Comparison of ENCODE assay signal across 32 mouse cellular contexts in genomic region chr1:185201994-185202393, GRCm38 (mm10). TPM values are rescaled to one million over a fixed set of nuclear protein-coding genes. Genes with fewer than 3 reads are reported as not detected.
DNase-seq lines count a peak whose midpoint lies in the region; ATAC-seq and TF ChIP-seq lines count a peak whose summit lies in the region.
"Had no signal": no experiment of that assay in that cellular context is flagged by ENCODE, and none has a peak within 500 bp of the region (broad histone marks: within the 10 kb centered on the region; RNA-seq: fewer than 3 reads in every experiment).

No protein-coding gene starts in this region.

- no peak overlapping the region for H3K4me2 ChIP-seq in intestine, postnatal 0 days (replicated peaks; ENCODE audit: low read depth)
- no peak overlapping the region for H3K4me2 ChIP-seq in intestine, embryonic 16.5 days (ENCODE audit: low read depth, low read length)
- no peak overlapping the region for H3K4me2 ChIP-seq in lung, postnatal 0 days (replicated peaks; ENCODE audit: low read depth, low read length)
- H3K4me2 ChIP-seq: embryonic facial prominence, embryonic 15.5 days; forebrain, embryonic 13.5 days; heart, embryonic 12.5 days; hindbrain, embryonic 15.5 days; kidney, embryonic 15.5 days; midbrain, embryonic 13.5 days; stomach, embryonic 15.5 days had no signal

- H3K27me3 ChIP-seq in intestine, postnatal 0 days (replicated peaks; ENCODE audit: control insufficient read depth, insufficient read depth, low read length): no peaks in the 10 kb centered on the region
- no peaks in the 10 kb centered on the region for H3K27me3 ChIP-seq in intestine, embryonic 16.5 days (replicated peaks; ENCODE audit: control insufficient read depth, insufficient read depth, low read length)
- H3K27me3 ChIP-seq in lung, postnatal 0 days (replicated peaks; ENCODE audit: insufficient read depth, low read length): no peaks in the 10 kb centered on the region
- H3K27me3 ChIP-seq: embryonic facial prominence, embryonic 15.5 days; forebrain, embryonic 13.5 days; hindbrain, embryonic 15.5 days; kidney, embryonic 15.5 days; lung, embryonic 15.5 days; megakaryocyte, embryonic 14.5 days; midbrain, embryonic 13.5 days; neural tube, embryonic 13.5 days; stomach, embryonic 15.5 days had no signal

- no peaks in the 10 kb centered on the region for H3K36me3 ChIP-seq in intestine, postnatal 0 days (ENCODE audit: control insufficient read depth, insufficient read depth)
- no peaks in the 10 kb centered on the region for H3K36me3 ChIP-seq in intestine, embryonic 16.5 days (ENCODE audit: control insufficient read depth, insufficient read depth, low read length)
- H3K36me3 ChIP-seq in lung, postnatal 0 days (ENCODE audit: insufficient read depth, low read length): no peaks in the 10 kb centered on the region
- H3K36me3 ChIP-seq: embryonic facial prominence, embryonic 15.5 days; heart, embryonic 12.5 days; hindbrain, embryonic 15.5 days; kidney, embryonic 15.5 days; lung, embryonic 15.5 days; midbrain, embryonic 13.5 days; neural tube, embryonic 13.5 days; stomach, embryonic 15.5 days had no signal

- H3K4me3 ChIP-seq in intestine, postnatal 0 days (ENCODE audit: low read depth, low read length): no peak overlapping the region
- H3K4me3 ChIP-seq in intestine, embryonic 16.5 days (ENCODE audit: low read length): no peak overlapping the region
- no peak overlapping the region for H3K4me3 ChIP-seq in lung, postnatal 0 days (ENCODE audit: low read depth, low read length)
- H3K4me3 ChIP-seq: embryonic facial prominence, embryonic 15.5 days; forebrain, embryonic 13.5 days; heart, embryonic 12.5 days; hindbrain, embryonic 15.5 days; kidney, embryonic 15.5 days; lung, embryonic 15.5 days; megakaryocyte, embryonic 14.5 days; midbrain, embryonic 13.5 days; neural tube, embryonic 13.5 days; stomach, embryonic 15.5 days had no signal

- ATAC-seq in CD4-positive, CD25-positive, alpha-beta regulatory T cell, adult 4 months: no peak
- ATAC-seq in intestine, postnatal 0 days: no peak
- no peak for ATAC-seq in intestine, embryonic 16.5 days
- no peak for ATAC-seq in lung, postnatal 0 days
- ATAC-seq: activated CD4-positive, CD25-positive, alpha-beta regulatory T cell, adult 4 months; forebrain, embryonic 13.5 days; midbrain, embryonic 13.5 days had no signal

- 82% methylated on average over 2 of the region's 2 CpGs for WGBS in intestine, postnatal 0 days
- WGBS in intestine, embryonic 16.5 days: 84% methylated on average over 2 of the region's 2 CpGs
- WGBS in lung, postnatal 0 days: 77% methylated on average over 2 of the region's 2 CpGs

- no peaks in the 10 kb centered on the region for H3K9me3 ChIP-seq in intestine, postnatal 0 days (ENCODE audit: control insufficient read depth)
- H3K9me3 ChIP-seq in intestine, embryonic 16.5 days (ENCODE audit: control insufficient read depth, low read length): no peaks in the 10 kb centered on the region
- no peaks in the 10 kb centered on the region for H3K9me3 ChIP-seq in lung, postnatal 0 days (ENCODE audit: low read length)
- H3K9me3 ChIP-seq: embryonic facial prominence, embryonic 15.5 days; forebrain, embryonic 13.5 days; heart, embryonic 12.5 days; hindbrain, embryonic 15.5 days; kidney, embryonic 15.5 days; lung, embryonic 15.5 days; neural tube, embryonic 13.5 days; stomach, embryonic 15.5 days had no signal

- no peak overlapping the region for H3K27ac ChIP-seq in intestine, postnatal 0 days (ENCODE audit: low read depth, low read length)
- no peak overlapping the region for H3K27ac ChIP-seq in intestine, embryonic 16.5 days (ENCODE audit: low read length)
- no peak overlapping the region for H3K27ac ChIP-seq in lung, postnatal 0 days (ENCODE audit: low read length)
- H3K27ac ChIP-seq: embryonic facial prominence, embryonic 15.5 days; forebrain, embryonic 13.5 days; kidney, embryonic 15.5 days; liver, embryonic 14.5 days; lung, embryonic 15.5 days; stomach, embryonic 15.5 days had no signal

- H3K4me1 ChIP-seq in intestine, postnatal 0 days (replicated peaks; ENCODE audit: control insufficient read depth, insufficient read depth, low read length): peaks cover 3% of the 10 kb centered on the region; the same call in 1 of the 2 replicates
- peaks cover 12% of the 10 kb centered on the region for H3K4me1 ChIP-seq in intestine, embryonic 16.5 days (ENCODE audit: control insufficient read depth, insufficient read depth, low read length)
- H3K4me1 ChIP-seq in lung, postnatal 0 days (ENCODE audit: insufficient read depth, low read depth, low read length): peaks cover 6% of the 10 kb centered on the region; the same call in 1 of the 2 replicates

- TF ChIP-seq CTCF in intestine, postnatal 0 days (IDR thresholded peaks at IDR 0.05; ENCODE audit: low read depth): peak; percentile 46
- peak; percentile 26; the same call in 1 of the 2 replicates for TF ChIP-seq CTCF in lung, postnatal 0 days (IDR thresholded peaks at IDR 0.05)

- DNase-seq in CD4-positive, CD25-positive, alpha-beta regulatory T cell, adult 2 months (ENCODE audit: low read depth, low spot score): peak; percentile 30
- no peak for DNase-seq in lung, postnatal 0 days (ENCODE audit: low spot score)
- DNase-seq in lung, adult 18-20 months: no peak
- peak; percentile 20 for DNase-seq in naive thymus-derived CD4-positive, alpha-beta T cell, adult 2 months (ENCODE audit: low read depth)
- DNase-seq in ovary, adult 18-20 months (ENCODE audit: low spot score): no peak
- DNase-seq: adrenal gland, adult 2 months; adrenal gland, postnatal 36 days; cerebellum, adult 2 months; cerebellum, postnatal 14 days; gastrocnemius, postnatal 25 days; heart, adult 18-20 months; kidney, adult 11 months; kidney, postnatal 36 days; layer of hippocampus, postnatal 36 days; liver; lung, postnatal 4 days; thymus, postnatal 25 days had no signal

- H3K9ac ChIP-seq in intestine, postnatal 0 days (ENCODE audit: low read depth, low read length): no peak overlapping the region
- H3K9ac ChIP-seq in intestine, embryonic 16.5 days (ENCODE audit: low read depth, low read length): no peak overlapping the region
- H3K9ac ChIP-seq in lung, postnatal 0 days (replicated peaks; ENCODE audit: low read depth): no peak overlapping the region
- H3K9ac ChIP-seq: embryonic facial prominence, embryonic 15.5 days; forebrain, embryonic 13.5 days; heart, embryonic 12.5 days; kidney, embryonic 15.5 days; lung, embryonic 15.5 days; neural tube, embryonic 13.5 days; stomach, embryonic 15.5 days had no signal

- no peak for TF ChIP-seq EP300 in lung, postnatal 0 days (IDR thresholded peaks at IDR 0.05)

RNA-seq across cellular contexts. Expression of gene Rab3gap2, which starts 1.9 kb away (rescaled TPM):
- 10 to 100 TPM; 14.7 to 20.7 TPM for polyA plus RNA-seq in CD4-positive, CD25-positive, alpha-beta regulatory T cell, adult 4 months (2017; shearing (Covaris generic))
- polyA plus RNA-seq in intestine, postnatal 0 days (2015; fragmentation: Nextera tagmentation; extraction: Ambion mirVana): 15.8 and 17.0 TPM in 2 replicates
- 25.4 and 27.3 TPM in 2 replicates for polyA plus RNA-seq in intestine, embryonic 16.5 days (2015; fragmentation: Nextera tagmentation; extraction: Ambion mirVana)
- polyA plus RNA-seq in lung, postnatal 0 days (2015; fragmentation: Nextera tagmentation; extraction: Ambion mirVana): 14.5 and 15.1 TPM in 2 replicates

Comparison
In these comparisons a context has a peak if more than half of its experiments do, and no peak if none do; other contexts are left out.
1. DNase-seq: peak in CD4-positive, CD25-positive, alpha-beta regulatory T cell, adult 2 months (single experiment) and naive thymus-derived CD4-positive, alpha-beta T cell, adult 2 months (single experiment); none in lung, postnatal 0 days (single experiment), lung, adult 18-20 months (0 of 2) and ovary, adult 18-20 months (single experiment).